Mouse (Mus musculus) C2C12 (cell line): ENCODE data around the gene Mfap1b.

Experiments used
- CEBPB ChIP-seq: IDR thresholded peaks from one replicate; pipeline ENCODE4 v1.6.1; 2011; ENCODE audit warnings: low read depth, mild to moderate bottlenecking, control low read depth, moderate library complexity
- CTCF ChIP-seq: IDR thresholded peaks from one replicate; pipeline ENCODE4 v1.5.1; 2011; ENCODE audit not compliant: control insufficient read depth, insufficient read depth, insufficient read length
- FOSL1 ChIP-seq: IDR thresholded peaks from one replicate; pipeline ENCODE4 v1.8.0; 2011; ENCODE audit warnings: mild to moderate bottlenecking, low read length; ENCODE audit not compliant: poor library complexity, insufficient read depth, severe bottlenecking
- MAX ChIP-seq: IDR thresholded peaks from one replicate; pipeline ENCODE4 v1.6.1; 2011; ENCODE audit warnings: mild to moderate bottlenecking, control low read depth
- MYOD1 ChIP-seq: IDR thresholded peaks from one replicate; pipeline ENCODE4 v1.6.1; 2011; ENCODE audit warnings: low read depth; ENCODE audit not compliant: control insufficient read depth, insufficient read length
- MYOG ChIP-seq: IDR thresholded peaks from one replicate; pipeline ENCODE4 v1.6.1; 2011; ENCODE audit not compliant: control insufficient read depth, insufficient read length; ENCODE audit errors: extremely low read depth
- USF1 ChIP-seq: IDR thresholded peaks from one replicate; pipeline ENCODE4 v1.6.1; 2011; ENCODE audit warnings: low read depth, mild to moderate bottlenecking, control low read depth, moderate library complexity

GRCm38 (mm10) chr2:121415103-121415502, 58.8 kb downstream of the Mfap1b start:
- TF ChIP-seq MAX (no peak), CTCF (no peak), USF1 (no peak), MYOG (no peak), CEBPB (no peak), MYOD1 (no peak), FOSL1 (no peak)
